In genomic region chr11:34116572-34117135, GRCm38 (mm10) we compare ENCODE assay signal across 17 mouse cellular contexts. TPM values are rescaled to one million over a fixed set of nuclear protein-coding genes. Genes with fewer than 3 reads are reported as not detected.
DNase-seq lines count a peak whose midpoint lies in the region; ATAC-seq and TF ChIP-seq lines count a peak whose summit lies in the region.
"Had no signal": no experiment of that assay in that cellular context is flagged by ENCODE, and none has a peak within 500 bp of the region (broad histone marks: within the 10 kb centered on the region; RNA-seq: fewer than 3 reads in every experiment).

No protein-coding gene starts in this region.

- peak; percentile 93 to 95 for TF ChIP-seq EP300 in MEL (IDR thresholded peaks at IDR 0.05; ENCODE audit: low read depth in 1 of 2, low read length in 2 of 2)

- no peaks in the 10 kb centered on the region for H3K27me3 ChIP-seq in kidney, postnatal 0 days (ENCODE audit: insufficient read depth, low read length)
- no peaks in the 10 kb centered on the region for H3K27me3 ChIP-seq in MEL (ENCODE audit: control insufficient read depth in 1 of 2, insufficient read depth in 2 of 2, low read length in 2 of 2)
- no peaks in the 10 kb centered on the region for H3K27me3 ChIP-seq in heart, embryonic 15.5 days
- H3K27me3 ChIP-seq in liver, embryonic 15.5 days: no peaks in the 10 kb centered on the region

- no peak overlapping the region for H3K9ac ChIP-seq in kidney, postnatal 0 days (ENCODE audit: low read depth, low read length)
- no peak overlapping the region for H3K9ac ChIP-seq in MEL (ENCODE audit: control insufficient read depth, low read depth, low read length, poor library complexity, severe bottlenecking)
- H3K9ac ChIP-seq in heart, embryonic 15.5 days: no peak overlapping the region
- no peak overlapping the region for H3K9ac ChIP-seq in liver, embryonic 15.5 days

- no peak for TF ChIP-seq RAD21 in MEL (IDR thresholded peaks at IDR 0.05; ENCODE audit: low read depth, low read length)

- no peak overlapping the region for H3K27ac ChIP-seq in kidney, postnatal 0 days
- peak overlapping the region; percentile 88 for H3K27ac ChIP-seq in MEL (ENCODE audit: control insufficient read depth, low read depth, low read length)
- no peak overlapping the region for H3K27ac ChIP-seq in heart, embryonic 15.5 days
- no peak overlapping the region for H3K27ac ChIP-seq in liver, embryonic 15.5 days (replicated peaks)
- H3K27ac ChIP-seq: hindbrain, postnatal 0 days; layer of hippocampus, adult 2 months; macrophage had no signal

- H3K4me1 ChIP-seq in kidney, postnatal 0 days (replicated peaks; ENCODE audit: insufficient read depth, low read length): no peaks in the 10 kb centered on the region
- H3K4me1 ChIP-seq in MEL (ENCODE audit: control insufficient read depth in 1 of 2, insufficient read depth in 2 of 2, low read length in 2 of 2): peaks cover 14 to 31% of the 10 kb centered on the region in 2 experiments
- H3K4me1 ChIP-seq in heart, embryonic 15.5 days (replicated peaks): no peaks in the 10 kb centered on the region
- H3K4me1 ChIP-seq in liver, embryonic 15.5 days (replicated peaks): no peaks in the 10 kb centered on the region

- no peak overlapping the region for H3K4me3 ChIP-seq in kidney, postnatal 0 days (replicated peaks; ENCODE audit: low read depth, low read length)
- H3K4me3 ChIP-seq in MEL (ENCODE audit: control insufficient read depth in 1 of 2, insufficient read depth in 1 of 2, low read depth in 2 of 2, low read length in 2 of 2): peak overlapping the region in 1 of 2 experiments; percentile 7; a peak in 1 of 4 replicates
- H3K4me3 ChIP-seq in heart, embryonic 15.5 days: no peak overlapping the region
- no peak overlapping the region for H3K4me3 ChIP-seq in liver, embryonic 15.5 days (replicated peaks)
- H3K4me3 ChIP-seq: layer of hippocampus, adult 2 months had no signal

- TF ChIP-seq POLR2A in MEL (IDR thresholded peaks at IDR 0.05; ENCODE audit: control insufficient read depth in 1 of 2, insufficient read depth in 1 of 2, low read depth in 1 of 2, low read length in 2 of 2, poor library complexity in 1 of 2): 0 out of 4 replicates have a peak, but pooled peaks of 1 of the 2 experiments have one; percentile 22

- no peaks in the 10 kb centered on the region for H3K9me3 ChIP-seq in kidney, postnatal 0 days (replicated peaks; ENCODE audit: low read length)
- no peaks in the 10 kb centered on the region for H3K9me3 ChIP-seq in MEL (replicated peaks; ENCODE audit: insufficient read depth, low read length)
- H3K9me3 ChIP-seq in heart, embryonic 15.5 days (replicated peaks): no peaks in the 10 kb centered on the region
- H3K9me3 ChIP-seq in liver, embryonic 15.5 days (replicated peaks): no peaks in the 10 kb centered on the region

- H3K36me3 ChIP-seq in kidney, postnatal 0 days (ENCODE audit: insufficient read depth, low read length): no peaks in the 10 kb centered on the region
- peaks cover 0 to 25% of the 10 kb centered on the region in 2 experiments; a peak in 2 of 4 replicates for H3K36me3 ChIP-seq in MEL (ENCODE audit: control insufficient read depth in 1 of 2, insufficient read depth in 2 of 2, low read length in 2 of 2)
- H3K36me3 ChIP-seq in heart, embryonic 15.5 days: no peaks in the 10 kb centered on the region
- no peaks in the 10 kb centered on the region for H3K36me3 ChIP-seq in liver, embryonic 15.5 days (replicated peaks)

- 43% methylated on average over 2 of the region's 2 CpGs for WGBS in kidney, postnatal 0 days
- WGBS in heart, embryonic 15.5 days: 20% methylated on average over 2 of the region's 2 CpGs
- WGBS in liver, embryonic 15.5 days (ENCODE audit: insufficient replicate concordance): 9% methylated on average over 2 of the region's 2 CpGs

- no peak for ATAC-seq in kidney, postnatal 0 days (replicated peaks; ENCODE audit: low FRiP score, low read depth)
- ATAC-seq in heart, embryonic 15.5 days (replicated peaks; ENCODE audit: insufficient number of reproducible peaks, insufficient read depth, low FRiP score, low read depth): peak; percentile 43; the same call in 1 of the 2 replicates
- ATAC-seq in liver, embryonic 15.5 days (ENCODE audit: insufficient read depth): peak; percentile 37; the same call in 1 of the 2 replicates
- ATAC-seq: forebrain, embryonic 14.5 days; hindbrain, postnatal 0 days had no signal

- no peaks in the 10 kb centered on the region for H3K79me2 ChIP-seq in MEL (ENCODE audit: control insufficient read depth, insufficient read depth, low read length, poor library complexity)

- DNase-seq in kidney, postnatal 0 days (ENCODE audit: low spot score): peak; percentile 47
- DNase-seq in kidney, adult 11 months: no peak
- DNase-seq in MEL (ENCODE audit: low read depth, low spot score) (peak; percentile 87), MN1 (ENCODE audit: low spot score) (no peak)
- DNase-seq in testis, postnatal 14 days (ENCODE audit: low spot score): no peak
- DNase-seq: cerebellum, adult 9-11 months; gastrocnemius, postnatal 25 days; right cerebral cortex, postnatal 14 days had no signal

- no peak overlapping the region for H3K4me2 ChIP-seq in kidney, postnatal 0 days (ENCODE audit: low read length)
- H3K4me2 ChIP-seq in heart, embryonic 15.5 days: no peak overlapping the region
- H3K4me2 ChIP-seq in liver, embryonic 15.5 days: no peak overlapping the region

- TF ChIP-seq CTCF in kidney, postnatal 0 days (IDR thresholded peaks at IDR 0.05; ENCODE audit: low read depth): no peak
- TF ChIP-seq CTCF in MEL (IDR thresholded peaks at IDR 0.05 in 2 of 3, conservative IDR thresholded peaks at IDR 0.05 in 1 of 3; ENCODE audit: control insufficient read depth in 1 of 3, insufficient read depth in 1 of 3, low read depth in 2 of 3, low read length in 3 of 3, poor library complexity in 1 of 3, severe bottlenecking in 1 of 3): no peak

TF ChIP-seq in MEL, 35 proteins besides CTCF, POLR2A, EP300 and RAD21 (continues in another document):
- TF ChIP-seq POLR2AphosphoS2 (IDR thresholded peaks at IDR 0.05; ENCODE audit: low read length) (no peak), CHD2 (IDR thresholded peaks at IDR 0.05; ENCODE audit: low read length) (peak; percentile 15; the same call in 1 of the 2 replicates), ZMIZ1 (IDR thresholded peaks at IDR 0.05; ENCODE audit: low read depth, low read length) (peak; percentile 53; the same call in 1 of the 2 replicates), ZKSCAN1 (IDR thresholded peaks at IDR 0.05; ENCODE audit: low read depth, low read length) (no peak), RCOR1 (IDR thresholded peaks at IDR 0.05; ENCODE audit: low read depth, low read length) (peak; percentile 77; the same call in 1 of the 2 replicates), CHD1 (IDR thresholded peaks at IDR 0.05; ENCODE audit: low read depth, low read length) (no peak), ZNF384 (IDR thresholded peaks at IDR 0.05; ENCODE audit: low read depth, low read length) (no peak), UBTF (IDR thresholded peaks at IDR 0.05; ENCODE audit: borderline replicate concordance, insufficient read depth, low read depth, low read length) (no peak), ZC3H11A (IDR thresholded peaks at IDR 0.05; ENCODE audit: low read depth, low read length) (no peak), GABPA (IDR thresholded peaks at IDR 0.05; ENCODE audit: low read depth, low read length) (no peak), MAZ (IDR thresholded peaks at IDR 0.05; ENCODE audit: low read depth, low read length) (peak; percentile 90), TAL1 (IDR thresholded peaks at IDR 0.05; ENCODE audit: low read length) (peak; percentile 75), BHLHE40 (IDR thresholded peaks at IDR 0.05; ENCODE audit: borderline replicate concordance, low read depth, low read length) (peak; percentile 86; the same call in 1 of the 2 replicates), TCF12 (IDR thresholded peaks at IDR 0.05; ENCODE audit: low read depth, low read length) (peak; percentile 91), MYC (IDR thresholded peaks at IDR 0.05; ENCODE audit: low read depth, low read length) (peak; percentile 74; the same call in 1 of the 2 replicates), ELF1 (IDR thresholded peaks at IDR 0.05; ENCODE audit: low read depth, low read length) (peak; percentile 79), JUND (IDR thresholded peaks at IDR 0.05; ENCODE audit: low read depth, low read length) (no peak), NRF1 (IDR thresholded peaks at IDR 0.05; ENCODE audit: insufficient read depth, low read depth, low read length, poor library complexity, severe bottlenecking) (no peak), USF2 (IDR thresholded peaks at IDR 0.05; ENCODE audit: borderline replicate concordance in 1 of 2, insufficient read depth in 1 of 2, low read depth in 1 of 2, low read length in 2 of 2) (no peak), KAT2A (conservative IDR thresholded peaks at IDR 0.05; ENCODE audit: low read depth, low read length) (no peak), SIN3A (IDR thresholded peaks at IDR 0.05; ENCODE audit: low read length) (peak; percentile 86), USF1 (IDR thresholded peaks at IDR 0.05; ENCODE audit: low read depth, low read length) (peak; percentile 78), MXI1 (IDR thresholded peaks at IDR 0.05; ENCODE audit: low read depth, low read length) (peak; percentile 92), HCFC1 (IDR thresholded peaks at IDR 0.05; ENCODE audit: low read depth, low read length) (peak; percentile 58; the same call in 1 of the 2 replicates), NELFE (IDR thresholded peaks at IDR 0.05; ENCODE audit: low read depth, low read length) (no peak), E2F4 (IDR thresholded peaks at IDR 0.05; ENCODE audit: borderline replicate concordance, low read depth, low read length) (no peak), ETS1 (IDR thresholded peaks at IDR 0.05; ENCODE audit: low read depth, low read length) (peak; percentile 96), SMC3 (IDR thresholded peaks at IDR 0.05; ENCODE audit: low read depth, low read length) (no peak), MEF2A (IDR thresholded peaks at IDR 0.05; ENCODE audit: extremely low read depth, insufficient replicate concordance, low read depth, low read length, poor library complexity, severe bottlenecking) (no peak), TBP (IDR thresholded peaks at IDR 0.05; ENCODE audit: low read depth, low read length) (no peak; the same call in 1 of the 2 replicates), GATA1 (IDR thresholded peaks at IDR 0.05; ENCODE audit: low read depth, low read length) (peak; percentile 97)

RNA-seq across cellular contexts. Expression of gene 4930469K13Rik, which starts 18.3 kb away (rescaled TPM):
- not detected in 2 replicates for polyA plus RNA-seq in kidney, postnatal 0 days (2015; fragmentation: Nextera tagmentation; extraction: Ambion mirVana)
- 0.23 TPM in 1 of 2 replicates, not detected in the other for total RNA-seq in MEL (2012; rRNA removed)
- polyA plus RNA-seq in MEL (2012; ENCODE audit: insufficient read depth in 1 of 2, insufficient read length in 2 of 2, low read depth in 1 of 2, low replicate concordance in 2 of 2, missing spikeins in 1 of 2): under 1 TPM in 1 of 2 experiments, not detected in 1; 0.29 TPM
- not detected in 2 replicates for polyA plus RNA-seq in heart, embryonic 15.5 days (2015; fragmentation: Nextera tagmentation; extraction: Ambion mirVana)
- not detected in 2 replicates for polyA plus RNA-seq in liver, embryonic 15.5 days (2015; fragmentation: Nextera tagmentation; extraction: Ambion mirVana)
- total RNA-seq: gastrocnemius, postnatal 25 days; layer of hippocampus, adult 2 months; left cerebral cortex, postnatal 36 days; monocyte, adult 5-6 weeks; neutrophil, adult 5-6 weeks had no signal
- polyA plus RNA-seq: forebrain, embryonic 14.5 days; macrophage had no signal

Comparison
In these comparisons a context has a peak if more than half of its experiments do, and no peak if none do; other contexts are left out.
1. DNase-seq: peak in kidney, postnatal 0 days (single experiment) and MEL (single experiment); none in kidney, adult 11 months (single experiment), MN1 (single experiment) and testis, postnatal 14 days (single experiment).